Mouse (Mus musculus) kidney, embryonic 16.5 days (tissue): ENCODE results near the gene Cep250. TPM values are rescaled to one million over a fixed set of nuclear protein-coding genes. Genes with fewer than 3 reads are reported as not detected.
"Not testable (repeated sequence)": the region's sequence is repeated elsewhere in the genome, so short reads cannot be mapped to it uniquely, and the experiment has no call there.

Source experiments
- ATAC-seq: fragments of 200-750 bp; cut with Nextera tagmentation; 2 replicates; pipeline ENCODE4 v1.8.0; 2017; ENCODE audit warnings: moderate TSS enrichment; ENCODE audit not compliant: low FRiP score, low TSS enrichment
- H3K27ac ChIP-seq: fragments of 300-500 bp; sonication (generic); 2 replicates; pipeline ENCODE4 v1.5.1; 2014; ENCODE audit warnings: low read length
- H3K27me3 ChIP-seq: fragments of 300-500 bp; sonication (generic); 2 replicates; pipeline ENCODE4 v1.6.1; 2014; ENCODE audit warnings: low read length, control low read depth, mixed read lengths; ENCODE audit not compliant: insufficient read depth
- H3K36me3 ChIP-seq: fragments of 300-500 bp; sonication (generic); 2 replicates; pipeline ENCODE4 v1.6.1; 2014; ENCODE audit warnings: low read length, control low read depth, mixed read lengths; ENCODE audit not compliant: insufficient read depth
- H3K4me1 ChIP-seq: fragments of 300-500 bp; sonication (generic); 2 replicates; pipeline ENCODE4 v1.6.1; 2014; ENCODE audit warnings: low read length, control low read depth, mixed read lengths; ENCODE audit not compliant: insufficient read depth
- H3K4me2 ChIP-seq: fragments of 300-500 bp; sonication (generic); replicated peaks from 2 replicates; pipeline ENCODE4 v1.6.1; 2014; ENCODE audit warnings: low read depth, low read length
- H3K4me3 ChIP-seq: fragments of 300-500 bp; sonication (generic); 2 replicates; pipeline ENCODE4 v1.5.1; 2014; ENCODE audit warnings: mild to moderate bottlenecking, low read length
- H3K9ac ChIP-seq: fragments of 300-500 bp; sonication (generic); replicated peaks from 2 replicates; pipeline ENCODE4 v1.6.1; 2014; ENCODE audit warnings: low read length
- H3K9me3 ChIP-seq: fragments of 300-500 bp; sonication (generic); 2 replicates; pipeline ENCODE4 v1.6.1; 2016; ENCODE audit warnings: low read length, control low read depth
- WGBS: fragments of 180-500 bp; shearing (Covaris S2); extraction: QIAGEN DNeasy Blood & Tissue Kit; methylation state at CpG from one replicate; pipeline ENCODE4 v1.1.7; 2014; 5-methylcytosine and 5-hydroxymethylcytosine counted together
- polyA plus RNA-seq: library from polyadenylated mRNA; unstranded; fragments of >200 nt; fragmentation: Nextera tagmentation; extraction: Ambion mirVana; gene quantifications from 2 replicates; pipeline ENCODE4 v1.2.1, GENCODE M21; 2015

Gene Cep250
- polyA plus RNA-seq, result 18.1 and 19.8 TPM in 2 replicates

GRCm38 (mm10) chr2:155956134-155957059 lies at the start of gene Cep250:
Cep250 (plus strand) TSS chr2:155956458.
- H3K4me1 ChIP-seq, result peaks cover 6% of the 10 kb centered on the region; the same call in 1 of the 2 replicates
- H3K4me2 ChIP-seq, result peak within 1 kb of the TSS; percentile 55
- H3K27me3 ChIP-seq, result no peaks in the 10 kb centered on the region
- WGBS, result under 1% methylated on average over 54 of the region's 59 CpGs
- ATAC-seq, result peak; percentile 98
- H3K9me3 ChIP-seq, result no peaks in the 10 kb centered on the region
- no peaks in the 10 kb centered on the region; the same call in 1 of the 2 replicates for H3K36me3 ChIP-seq
- peak within 1 kb of the TSS; percentile 81 for H3K4me3 ChIP-seq
- H3K27ac ChIP-seq, result peak within 1 kb of the TSS; percentile 87
- H3K9ac ChIP-seq, result peak within 1 kb of the TSS; percentile 87

- H3K9ac ChIP-seq, result no peak overlapping the region
- H3K4me3 ChIP-seq, result no peak overlapping the region
- H3K9me3 ChIP-seq, result no peaks in the 10 kb centered on the region
- H3K4me2 ChIP-seq, result no peak overlapping the region
- peaks cover 37% of the 10 kb centered on the region for H3K36me3 ChIP-seq
- WGBS, result 90% methylated on average over 6 of the region's 6 CpGs
- H3K4me1 ChIP-seq, result no peaks in the 10 kb centered on the region
- H3K27me3 ChIP-seq, result no peaks in the 10 kb centered on the region
- no peak overlapping the region for H3K27ac ChIP-seq
- no peak for ATAC-seq
Observed at GRCm38 (mm10) chr2:155914684-155915083, 41.6 kb upstream of the Cep250 start.

- peaks cover 16% of the 10 kb centered on the region for H3K36me3 ChIP-seq
- WGBS, result 95% methylated on average over 7 of the region's 7 CpGs
- no peak overlapping the region for H3K4me3 ChIP-seq
- H3K27ac ChIP-seq, result no peak overlapping the region
- no peak for ATAC-seq
- H3K4me2 ChIP-seq, result no peak overlapping the region
- H3K9ac ChIP-seq, result no peak overlapping the region
- H3K9me3 ChIP-seq, result no peaks in the 10 kb centered on the region
- no peaks in the 10 kb centered on the region for H3K27me3 ChIP-seq
- peaks cover under 1% of the 10 kb centered on the region; the same call in 1 of the 2 replicates for H3K4me1 ChIP-seq
Observed at GRCm38 (mm10) chr2:155923143-155923542, 33.1 kb upstream of the Cep250 start.

DNA sequence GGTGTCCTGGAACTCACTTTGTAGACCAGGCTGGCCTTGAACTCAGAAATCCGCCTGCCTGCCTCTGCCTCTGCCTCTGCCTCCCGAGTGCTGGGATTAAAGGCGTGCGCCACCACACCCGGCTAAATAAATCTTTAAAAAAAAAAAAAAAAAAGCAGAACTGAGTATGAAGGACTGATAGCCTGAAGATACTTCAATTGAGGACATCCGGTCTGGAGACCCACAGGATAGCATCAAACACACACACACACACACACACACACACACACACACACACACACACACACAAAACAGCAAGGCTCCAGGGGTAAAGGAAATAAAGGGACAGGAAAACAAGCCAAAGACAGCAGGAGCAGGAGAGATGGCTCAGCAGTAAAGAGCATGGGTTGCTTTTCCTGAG lies 31.0 kb upstream of the Cep250 start:
- not testable (repeated sequence) for H3K9ac ChIP-seq, H3K9me3 ChIP-seq, ATAC-seq, H3K4me3 ChIP-seq, H3K4me2 ChIP-seq, H3K36me3 ChIP-seq, H3K27ac ChIP-seq, H3K27me3 ChIP-seq
- peaks cover 12% of the 10 kb centered on the region for H3K4me1 ChIP-seq
- 93% methylated on average over 6 of the region's 6 CpGs for WGBS

- peaks cover 20% of the 10 kb centered on the region for H3K4me1 ChIP-seq
- peak overlapping the region; percentile 64 for H3K4me3 ChIP-seq
- peak overlapping the region; percentile 94 for H3K27ac ChIP-seq
- WGBS, result 51% methylated on average over 7 of the region's 7 CpGs
- no peaks in the 10 kb centered on the region for H3K9me3 ChIP-seq
- peak overlapping the region; percentile 74 for H3K4me2 ChIP-seq
- peak overlapping the region; percentile 70 for H3K9ac ChIP-seq
- H3K36me3 ChIP-seq, result no peaks in the 10 kb centered on the region
- ATAC-seq, result no peak
- no peaks in the 10 kb centered on the region for H3K27me3 ChIP-seq
Observed at GRCm38 (mm10) chr2:155928711-155929345, 27.4 kb upstream of the Cep250 start.

GRCm38 (mm10) chr2:155929531-155930442 lies 26.5 kb upstream of the Cep250 start, which contains the start of gene Uqcc1:
Uqcc1 (minus strand) TSS chr2:155930310.
- WGBS, result under 1% methylated on average over 38 of the region's 38 CpGs
- H3K4me2 ChIP-seq, result peak within 1 kb of the TSS; percentile 74
- ATAC-seq, result peak; percentile 96
- peak within 1 kb of the TSS; percentile 64 for H3K4me3 ChIP-seq
- H3K27me3 ChIP-seq, result no peaks in the 10 kb centered on the region
- peak within 1 kb of the TSS; percentile 94 for H3K27ac ChIP-seq
- no peaks in the 10 kb centered on the region for H3K36me3 ChIP-seq
- no peaks in the 10 kb centered on the region for H3K9me3 ChIP-seq
- peaks cover 20% of the 10 kb centered on the region for H3K4me1 ChIP-seq
- peak within 1 kb of the TSS; percentile 70 for H3K9ac ChIP-seq

GRCm38 (mm10) chr2:155939897-155940529 lies 16.2 kb upstream of the Cep250 start:
- 70% methylated on average over 7 of the region's 7 CpGs for WGBS
- Histone ChIP-seq H3K27ac (no peak overlapping the region), H3K4me3 (no peak overlapping the region), H3K36me3 (no peaks in the 10 kb centered on the region), H3K9ac (no peak overlapping the region), H3K9me3 (no peaks in the 10 kb centered on the region), H3K4me1 (peaks cover 12% of the 10 kb centered on the region), H3K4me2 (no peak overlapping the region), H3K27me3 (no peaks in the 10 kb centered on the region)
- ATAC-seq, result no peak

GRCm38 (mm10) chr2:155940681-155941080 lies 15.6 kb upstream of the Cep250 start, which contains the start of gene Gm15557:
Gm15557 (plus strand) TSS chr2:155940728.
- Histone ChIP-seq H3K4me3 (no peak within 1 kb of the TSS), H3K4me2 (no peak within 1 kb of the TSS), H3K36me3 (no peaks in the 10 kb centered on the region), H3K4me1 (peaks cover 12% of the 10 kb centered on the region), H3K27me3 (no peaks in the 10 kb centered on the region), H3K9ac (no peak within 1 kb of the TSS), H3K9me3 (no peaks in the 10 kb centered on the region), H3K27ac (no peak within 1 kb of the TSS)
- ATAC-seq, result no peak
- 90% methylated on average over 3 of the region's 3 CpGs for whole genome bisulfite sequencing
